Mouse (Mus musculus) monocyte, adult 5-6 weeks (primary cell): Measurements from ENCODE around the gene Lpar1. TPM values are rescaled to one million over a fixed set of nuclear protein-coding genes. Genes with fewer than 3 reads are reported as not detected.

Experiments used
- ATAC-seq: fragments of 153-309, 156-312 bp; replicated peaks from 2 replicates; pipeline ENCODE4 v1.8.0; 2017; ENCODE audit warnings: mild to moderate bottlenecking; ENCODE audit not compliant: low TSS enrichment, insufficient number of reproducible peaks, severe bottlenecking, poor library complexity, low FRiP score
- total RNA-seq: library from RNA; stranded (forward); fragments of 200-1000, 200-491, 200-594 nt; gene quantifications from 3 replicates; pipeline ENCODE4 v1.2.3, GENCODE M21; 2017

Gene Lpar1
- total RNA-seq, 1 experiment from 2014 or later = 0.19 TPM

GRCm38 (mm10) chr4:58518215-58518988, 35.3 kb downstream of the Lpar1 start:
- no peak for ATAC-seq

GRCm38 (mm10) chr4:58516810-58517209, 36.9 kb downstream of the Lpar1 start:
- no peak for ATAC-seq

GRCm38 (mm10) chr4:58516221-58516620, 37.5 kb downstream of the Lpar1 start:
- ATAC-seq = no peak

GRCm38 (mm10) chr4:58511554-58511953, 42.1 kb downstream of the Lpar1 start:
- ATAC-seq = no peak

- ATAC-seq = no peak
Observed at GRCm38 (mm10) chr4:58508833-58509232, 44.9 kb downstream of the Lpar1 start.

GRCm38 (mm10) chr4:58507536-58507935, 46.2 kb downstream of the Lpar1 start:
- ATAC-seq = no peak

GRCm38 (mm10) chr4:58506539-58507527, 46.9 kb downstream of the Lpar1 start:
- ATAC-seq = 0 out of 2 replicates have a peak, but pooled peaks have one; percentile 27

GRCm38 (mm10) chr4:58504250-58504649, 49.4 kb downstream of the Lpar1 start:
- no peak for ATAC-seq

- ATAC-seq = no peak
Observed at GRCm38 (mm10) chr4:58501012-58501777, 52.5 kb downstream of the Lpar1 start.

GRCm38 (mm10) chr4:58499831-58500230, 53.9 kb downstream of the Lpar1 start:
- no peak for ATAC-seq

- ATAC-seq = no peak
Observed at GRCm38 (mm10) chr4:58499241-58499640, 54.5 kb downstream of the Lpar1 start.

GRCm38 (mm10) chr4:58498734-58499133, 55.0 kb downstream of the Lpar1 start:
- ATAC-seq = no peak

- no peak for ATAC-seq
Observed at GRCm38 (mm10) chr4:58497284-58497683, 56.4 kb downstream of the Lpar1 start.

- no peak for ATAC-seq
Observed at GRCm38 (mm10) chr4:58496743-58497142, 57.0 kb downstream of the Lpar1 start.

- ATAC-seq = no peak
Observed at GRCm38 (mm10) chr4:58491742-58492141, 62.0 kb downstream of the Lpar1 start.

GRCm38 (mm10) chr4:58490374-58490773, 63.3 kb downstream of the Lpar1 start:
- ATAC-seq = no peak

- ATAC-seq = no peak
Observed at GRCm38 (mm10) chr4:58478564-58478963, 75.1 kb downstream of the Lpar1 start.

GRCm38 (mm10) chr4:58477691-58478090, 76.0 kb downstream of the Lpar1 start:
- ATAC-seq = no peak
